Mouse (Mus musculus) testis, adult 2 months (tissue): ENCODE data around the gene 1700028K03Rik.

Experiments used
- CTCF ChIP-seq: fragments of 200-500 bp; IDR thresholded peaks from 2 replicates; pipeline ENCODE4 v1.5.1; 2012; ENCODE audit warnings: low read depth, mild to moderate bottlenecking, inconsistent platforms, low read length, moderate library complexity; ENCODE audit not compliant: control insufficient read depth, insufficient read depth, insufficient replicate concordance
- POLR2A ChIP-seq: fragments of 200-500 bp; IDR thresholded peaks from 2 replicates; pipeline ENCODE4 v1.6.1; 2012; ENCODE audit warnings: low read depth, mild to moderate bottlenecking, inconsistent platforms, low read length, moderate library complexity; ENCODE audit not compliant: control insufficient read depth

- no peak for TF ChIP-seq CTCF
- peak; percentile 82 for TF ChIP-seq POLR2A
These were observed at the start of gene 1700028K03Rik for GRCm38 (mm10) chr5:107534581-107534980.
